Mouse (Mus musculus) brain, embryonic 14.5 days (tissue): ENCODE measurements at regions not wholly inside any gene's neighbourhood (a gene's known extent, or its start where the extent isn't known, plus 50 kb on each side); places are given as distances from the start of the nearest gene placed in this dataset.

Source experiments
- CTCF ChIP-seq: fragments of 200-500 bp; IDR thresholded peaks from 2 replicates; pipeline ENCODE4 v1.5.1; 2012; ENCODE audit warnings: inconsistent platforms, mild to moderate bottlenecking, moderate library complexity, borderline replicate concordance; ENCODE audit not compliant: insufficient read depth, insufficient read length; ENCODE audit errors: extremely low read depth
- POLR2A ChIP-seq: fragments of 200-500 bp; IDR thresholded peaks from 2 replicates; pipeline ENCODE4 v1.6.1; 2012; ENCODE audit warnings: mild to moderate bottlenecking, inconsistent platforms, borderline replicate concordance; ENCODE audit not compliant: poor library complexity, insufficient read depth, insufficient read length, severe bottlenecking; ENCODE audit errors: extremely low read depth

- TF ChIP-seq POLR2A = no peak
- TF ChIP-seq CTCF = no peak
Measured at GRCm38 (mm10) chr7:64078646-64079045, 75.0 kb upstream of the Trpm1 start.
